Mouse (Mus musculus): ENCODE data around the gene Chodl. TPM values are rescaled to one million over a fixed set of nuclear protein-coding genes. Genes with fewer than 3 reads are reported as not detected.

Gene Chodl
- polyA plus RNA-seq, 1 experiment from 2014 or later, result 19.7 TPM

- Histone ChIP-seq H3K27ac (ENCODE audit: low read depth, low read length) (no peak overlapping the region), H3K4me2 (ENCODE audit: low read depth) (no peak overlapping the region), H3K4me3 (ENCODE audit: low read depth, low read length) (no peak overlapping the region), H3K9me3 (ENCODE audit: control insufficient read depth, low read length) (no peaks in the 10 kb centered on the region), H3K9ac (ENCODE audit: low read length) (no peak overlapping the region), H3K27me3 (ENCODE audit: control insufficient read depth, insufficient read depth, low read length) (no peaks in the 10 kb centered on the region), H3K36me3 (ENCODE audit: control insufficient read depth, insufficient read depth, low read length) (no peaks in the 10 kb centered on the region), H3K4me1 (ENCODE audit: control insufficient read depth, insufficient read depth, low read length) (no peaks in the 10 kb centered on the region)
- ATAC-seq (ENCODE audit: insufficient read depth, low FRiP score, low TSS enrichment) (no peak), DNase-seq (ENCODE audit: low spot score) (no peak)
- 89% methylated on average over 13 of the region's 13 CpGs for WGBS
These were observed 43.4 kb downstream of the Chodl start for GRCm38 (mm10) chr16:78974099-78974498.

DNA sequence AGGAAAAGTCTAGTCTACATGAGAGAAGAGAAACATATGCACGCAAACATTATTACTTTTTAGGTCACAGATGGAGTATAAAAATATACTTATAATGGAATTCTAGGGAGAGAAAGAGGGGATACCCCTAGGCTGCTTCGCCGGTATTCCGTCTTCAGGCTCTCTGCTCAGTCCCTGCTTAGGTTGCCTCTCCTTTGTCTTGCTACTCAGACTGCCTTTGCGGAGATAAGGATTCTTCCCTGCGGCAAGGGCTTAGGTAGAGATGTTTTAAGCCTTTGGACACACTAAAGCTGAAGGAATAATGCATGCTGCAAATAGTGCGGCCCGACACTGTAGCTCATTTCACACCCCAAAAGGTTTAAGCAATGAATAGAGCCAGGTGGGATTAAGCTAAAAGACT is 45.6 kb downstream of the Chodl start:
- Histone ChIP-seq H3K27ac (ENCODE audit: low read depth, low read length) (no peak overlapping the region), H3K4me3 (ENCODE audit: low read depth, low read length) (no peak overlapping the region), H3K4me1 (ENCODE audit: control insufficient read depth, insufficient read depth, low read length) (no peaks in the 10 kb centered on the region), H3K9me3 (ENCODE audit: control insufficient read depth, low read length) (no peaks in the 10 kb centered on the region), H3K9ac (ENCODE audit: low read length) (no peak overlapping the region), H3K27me3 (ENCODE audit: control insufficient read depth, insufficient read depth, low read length) (no peaks in the 10 kb centered on the region), H3K36me3 (ENCODE audit: control insufficient read depth, insufficient read depth, low read length) (no peaks in the 10 kb centered on the region), H3K4me2 (ENCODE audit: low read depth) (no peak overlapping the region)
- ATAC-seq (ENCODE audit: insufficient read depth, low FRiP score, low TSS enrichment) (no peak), DNase-seq (ENCODE audit: low spot score) (no peak)
- 83% methylated on average over 8 of the region's 8 CpGs for WGBS

Other genes with a start within 250 kb of the Chodl start
- gene Tmprss15, start 160.1 kb downstream of the Chodl start, polyA plus RNA-seq (2014; fragmentation: Nextera tagmentation; extraction: Ambion mirVana), result not detected in 2 replicates

Measured in neural tube, embryonic 11.5 days (tissue).